Mouse (Mus musculus): ENCODE data around the gene Frem2. TPM values are rescaled to one million over a fixed set of nuclear protein-coding genes. Genes with fewer than 3 reads are reported as not detected.

Gene Frem2
- total RNA-seq, 2 experiments from 2014 or later, result 3.1 to 4.0 TPM

DNA sequence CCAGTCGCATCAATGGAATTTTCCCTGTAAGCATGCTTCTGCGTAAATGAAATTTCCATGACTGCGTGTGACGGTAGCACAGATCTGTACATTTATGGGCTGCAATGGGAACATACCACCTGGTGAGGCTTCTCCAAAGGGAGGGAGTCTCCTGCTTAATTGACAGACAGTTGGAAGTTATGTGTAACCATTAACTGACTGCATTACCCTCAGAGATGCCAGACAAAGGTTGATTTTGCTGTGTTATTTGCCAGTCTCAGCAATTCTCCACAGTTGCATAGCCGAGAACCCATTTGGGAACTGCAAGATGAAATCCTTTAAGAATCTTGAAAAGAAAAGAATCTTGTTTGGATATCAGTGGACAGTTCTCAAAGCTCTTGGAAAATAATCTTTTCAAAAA, 185.1 kb downstream of the Frem2 start:
- no peak for DNase-seq (ENCODE audit: low spot score in 2 of 2)

DNA sequence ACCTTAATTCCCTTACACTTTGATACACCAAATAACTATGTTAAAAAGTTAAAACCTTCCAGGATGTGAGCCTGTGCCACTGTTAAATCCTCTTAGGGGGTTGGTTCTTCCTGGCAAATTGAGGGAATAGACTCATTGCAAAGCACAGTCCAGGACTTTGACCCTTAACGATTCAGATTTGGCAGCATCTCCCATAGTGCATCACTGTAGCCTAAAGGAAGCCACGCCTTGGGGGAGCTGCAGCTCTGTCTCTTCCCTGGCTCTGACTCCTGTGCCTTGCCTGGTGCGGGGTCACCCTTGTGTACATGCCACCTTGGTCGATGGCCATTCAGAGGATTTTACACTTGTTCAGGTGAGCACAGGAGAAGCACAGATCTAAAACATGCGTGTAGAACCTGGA, 187.5 kb downstream of the Frem2 start:
- no peak for DNase-seq (ENCODE audit: low spot score in 2 of 2)

DNA sequence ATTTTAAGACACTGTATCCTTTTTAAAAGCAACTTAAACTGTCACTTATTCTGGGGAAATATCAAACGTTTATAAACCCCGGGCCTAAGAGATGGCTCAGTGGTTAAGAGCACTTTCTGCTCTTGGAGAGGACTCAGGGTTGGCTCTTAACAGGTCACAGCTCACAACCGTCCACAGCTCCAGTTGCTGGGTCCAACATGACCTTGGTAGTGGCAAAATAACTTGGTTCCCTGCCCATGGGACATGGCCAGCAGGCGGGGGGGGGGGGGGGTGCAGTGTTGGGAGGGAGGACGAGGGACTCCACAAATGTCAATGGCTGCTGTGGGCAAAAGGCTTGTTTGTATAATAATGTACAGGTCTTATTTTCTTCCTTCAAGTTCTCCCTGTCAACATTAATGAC, 189.8 kb downstream of the Frem2 start:
- DNase-seq (ENCODE audit: low spot score in 2 of 2), result no peak

DNA sequence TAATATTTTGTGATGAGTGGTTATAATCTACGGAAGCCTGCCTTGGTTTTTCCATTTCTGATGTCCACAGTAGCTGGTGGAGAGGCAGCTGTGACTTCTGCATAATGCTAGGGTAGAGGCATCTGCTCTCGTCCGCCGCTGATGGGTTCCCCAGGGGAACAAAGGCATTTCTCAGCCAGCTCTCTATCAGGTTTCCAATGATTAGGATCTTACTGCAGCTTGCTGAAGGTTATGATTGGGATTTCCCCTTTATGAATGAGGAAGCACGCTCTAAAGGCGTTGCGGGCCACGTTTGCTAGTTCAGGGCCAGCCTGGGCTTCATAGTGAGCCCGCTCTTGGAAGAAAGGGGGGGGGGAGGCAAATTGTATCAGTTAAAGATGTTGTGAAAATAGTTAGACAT, 190.7 kb downstream of the Frem2 start:
- DNase-seq (ENCODE audit: low spot score in 2 of 2), result no peak

DNA sequence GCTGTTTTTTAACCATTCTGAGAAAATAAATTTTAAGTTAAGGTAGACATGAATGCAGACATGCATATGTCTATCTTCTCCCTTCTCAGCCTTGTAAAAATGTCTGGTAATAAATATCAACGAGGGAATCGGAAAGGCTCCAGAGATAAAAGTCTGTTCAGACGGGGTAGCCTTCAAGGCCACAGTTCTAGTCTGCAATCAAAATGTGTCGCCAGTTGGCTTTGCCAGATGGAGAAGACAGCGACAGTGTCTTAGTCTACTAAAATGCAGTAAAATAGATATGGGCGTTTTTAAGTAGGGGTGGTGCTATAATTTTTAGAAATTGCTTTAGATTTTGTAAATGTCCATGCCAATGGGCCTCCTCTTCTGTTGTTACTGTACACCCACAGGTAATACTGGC, 191.8 kb downstream of the Frem2 start:
- peak in 1 of 2 experiments; percentile 32 for DNase-seq (ENCODE audit: low spot score in 2 of 2)

DNA sequence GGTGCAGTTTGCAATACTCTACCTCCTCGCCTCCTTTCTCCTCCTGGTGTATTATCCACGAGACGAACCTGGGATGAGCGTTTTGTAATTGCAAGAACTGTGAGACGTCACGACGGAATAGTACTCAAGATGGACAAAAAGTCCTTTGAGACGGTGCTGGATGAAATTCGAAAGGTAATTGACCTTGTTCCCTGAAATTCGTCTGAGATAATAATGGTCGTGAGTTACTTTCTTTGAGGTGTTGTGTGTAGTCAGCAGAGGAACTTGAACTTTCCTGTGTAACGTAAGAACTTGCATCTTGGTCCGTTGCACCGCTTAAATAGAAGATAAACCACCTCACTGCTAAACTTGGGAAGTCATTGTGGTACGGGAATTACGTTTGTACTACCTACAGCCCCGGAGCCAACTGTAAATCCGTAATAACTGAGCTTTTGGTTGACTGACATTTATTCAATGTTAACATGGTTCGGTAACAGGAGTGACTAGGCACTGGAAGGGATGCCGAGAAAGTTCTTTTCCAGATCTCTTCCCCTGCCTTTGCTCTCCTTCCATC, 192.9 kb downstream of the Frem2 start:
- peak in 1 of 2 experiments; percentile 14 for DNase-seq (ENCODE audit: low spot score in 2 of 2)

Other genes starting within 250 kb of the Frem2 start
- gene Nhlrc3, start 194.0 kb downstream of the Frem2 start, total RNA-seq (2021), result 10 to 100 TPM in 1 of 2 experiments, 1 to 10 TPM in 1; 9.9 to 11.4 TPM
- gene Proser1, start 193.7 kb downstream of the Frem2 start, total RNA-seq (2021), result 10 to 100 TPM; 28.0 to 28.5 TPM
- 1 to 10 TPM in 1 of 2 experiments, under 1 TPM in 1; 0.36 to 1.5 TPM for gene Stoml3, start 168.7 kb downstream of the Frem2 start, total RNA-seq (2021)
- gene Gm10985, start 187.7 kb upstream of the Frem2 start, total RNA-seq (2021), result not detected
- 10 to 100 TPM; 85.0 to 93.1 TPM for gene Ufm1, start 206.5 kb upstream of the Frem2 start, total RNA-seq (2021)